Mouse (Mus musculus) layer of hippocampus, adult 18-20 months (tissue): Measurements from ENCODE around the gene Crb1. TPM values are rescaled to one million over a fixed set of nuclear protein-coding genes. Genes with fewer than 3 reads are reported as not detected.

Experiments used
- total RNA-seq, 2 experiments: library from RNA; stranded (reverse); gene quantifications; 2 replicates each; pipeline ENCODE4 v1.2.3; 2021

The Crb1 gene
- total RNA-seq, 2 experiments from 2014 or later: 0.56 to 0.74 TPM

Other genes starting within 250 kb of the Crb1 start
- 10 to 100 TPM; 28.3 to 32.5 TPM for gene Zbtb41, start 45.2 kb upstream of the Crb1 start, total RNA-seq
- gene Aspm, start 77.7 kb upstream of the Crb1 start, total RNA-seq: under 1 TPM; 0.23 to 0.25 TPM
- not detected for gene F13b, start 124.6 kb upstream of the Crb1 start, total RNA-seq
- gene Cfhr1, start 183.2 kb upstream of the Crb1 start, total RNA-seq: not detected